Mouse (Mus musculus) lung, adult 2 months (tissue): ENCODE data around the gene Amer2.

ENCODE experiments used
- CTCF ChIP-seq: fragments of 200-500 bp; IDR thresholded peaks from 2 replicates; pipeline ENCODE4 v1.5.1; 2011; ENCODE audit warnings: mild to moderate bottlenecking, low read length, control low read depth; ENCODE audit not compliant: insufficient read depth
- POLR2A ChIP-seq: fragments of 200-500 bp; IDR thresholded peaks from 2 replicates; pipeline ENCODE4 v1.6.1; 2011; ENCODE audit warnings: low read depth, mild to moderate bottlenecking, control low read depth, low read length, borderline replicate concordance; ENCODE audit errors: extremely low read depth

GRCm38 (mm10) chr14:60424174-60424573, 51.1 kb downstream of the Amer2 start:
- TF ChIP-seq POLR2A (no peak), CTCF (no peak)
